Mouse (Mus musculus): Measurements from ENCODE around the gene Zcchc7. TPM values are rescaled to one million over a fixed set of nuclear protein-coding genes. Genes with fewer than 3 reads are reported as not detected.

The Zcchc7 gene
- polyA plus RNA-seq, 1 experiment from 2014 or later: 38.8 TPM

DNA sequence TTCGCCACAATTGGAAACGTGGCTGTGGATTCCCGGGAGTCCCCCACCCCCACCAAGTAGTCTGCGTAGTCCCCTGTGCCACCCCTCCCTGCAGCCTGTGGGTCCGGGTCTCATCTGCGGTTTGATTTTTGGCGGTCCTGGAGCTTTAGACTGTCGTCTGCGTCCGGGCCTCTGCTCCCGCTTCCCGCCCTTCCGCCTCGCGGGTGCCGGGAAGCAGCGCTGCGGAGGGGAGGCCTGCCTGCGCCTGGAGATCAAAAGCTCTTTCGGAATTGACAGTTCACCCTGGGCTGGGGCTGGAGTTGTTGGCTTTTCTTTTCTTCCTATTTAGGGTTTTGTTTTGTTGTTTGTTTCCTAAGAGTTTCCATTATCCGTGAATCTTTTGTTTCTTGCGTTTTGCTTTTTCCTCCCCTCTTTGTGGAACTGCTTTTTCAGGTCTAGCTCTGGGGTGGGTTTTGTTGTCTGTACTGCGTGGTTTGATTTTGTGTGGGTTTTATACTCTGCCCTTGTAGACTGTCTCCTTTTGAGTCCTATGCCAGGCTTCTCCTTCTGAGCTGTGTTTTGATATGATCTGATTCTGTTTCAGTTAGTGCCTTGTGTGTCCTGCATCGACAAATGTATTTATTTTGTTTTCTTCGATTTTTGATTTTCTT, 43.5 kb upstream of the Zcchc7 start:
- no peaks in the 10 kb centered on the region for H3K4me1 ChIP-seq (ENCODE audit: control insufficient read depth, insufficient read depth, low read length)
- H3K27ac ChIP-seq (ENCODE audit: low read length): no peak overlapping the region
- H3K4me2 ChIP-seq (ENCODE audit: low read depth, low read length): no peak overlapping the region
- 2% methylated on average over 25 of the region's 25 CpGs for WGBS
- peak overlapping the region; percentile 6; the same call in 1 of the 2 replicates for H3K4me3 ChIP-seq (replicated peaks; ENCODE audit: low read length)
- no peaks in the 10 kb centered on the region for H3K36me3 ChIP-seq (ENCODE audit: control insufficient read depth, insufficient read depth, low read length)
- ATAC-seq (ENCODE audit: insufficient read depth, low FRiP score): no peak
- no peaks in the 10 kb centered on the region for H3K9me3 ChIP-seq (replicated peaks; ENCODE audit: control insufficient read depth, low read length)
- no peak overlapping the region for H3K9ac ChIP-seq (ENCODE audit: low read length)
- H3K27me3 ChIP-seq (ENCODE audit: control insufficient read depth, insufficient read depth, low read length): peaks cover 85% of the 10 kb centered on the region

DNA sequence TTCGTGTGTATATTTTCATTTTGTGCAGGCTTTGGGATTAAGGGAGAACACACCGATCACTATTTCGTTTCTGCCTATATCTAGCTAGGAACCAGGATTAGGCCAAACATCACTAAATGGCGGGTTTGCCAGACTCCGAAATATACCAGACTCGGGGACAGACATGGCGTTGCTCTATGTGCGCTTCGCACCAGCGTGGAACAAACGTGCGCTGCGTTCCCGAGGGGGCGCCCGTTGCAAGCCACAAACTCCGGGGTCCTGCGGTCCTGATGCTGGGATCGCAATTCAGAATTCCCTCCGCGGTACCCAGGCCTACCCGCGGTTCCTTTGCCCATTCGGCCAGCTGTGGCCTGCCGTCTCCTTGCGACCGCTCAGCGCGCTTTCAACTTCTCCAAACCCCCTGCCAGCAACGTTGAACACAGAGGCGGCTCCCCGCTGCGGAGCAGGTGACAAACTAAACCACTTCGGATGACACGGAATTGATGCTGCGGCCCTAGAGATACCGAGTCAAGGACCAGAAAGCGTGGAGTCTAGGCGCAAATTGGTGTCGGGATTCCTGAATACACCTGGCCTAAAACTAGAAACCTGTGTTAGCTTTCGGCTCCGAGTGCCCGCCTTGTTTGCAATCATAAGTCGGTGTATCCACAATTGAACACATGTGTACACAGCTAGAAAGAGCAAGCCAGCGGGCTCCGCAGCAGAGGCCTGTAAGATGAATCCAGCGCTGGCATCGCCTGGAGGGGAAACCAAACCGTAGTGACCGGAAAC, 42.7 kb upstream of the Zcchc7 start:
- Histone ChIP-seq H3K36me3 (ENCODE audit: control insufficient read depth, insufficient read depth, low read length) (no peaks in the 10 kb centered on the region), H3K9ac (ENCODE audit: low read length) (no peak overlapping the region), H3K27me3 (ENCODE audit: control insufficient read depth, insufficient read depth, low read length) (peaks cover 86% of the 10 kb centered on the region), H3K4me3 (replicated peaks; ENCODE audit: low read length) (no peak overlapping the region), H3K4me2 (ENCODE audit: low read depth, low read length) (no peak overlapping the region), H3K27ac (ENCODE audit: low read length) (no peak overlapping the region), H3K4me1 (ENCODE audit: control insufficient read depth, insufficient read depth, low read length) (no peaks in the 10 kb centered on the region), H3K9me3 (replicated peaks; ENCODE audit: control insufficient read depth, low read length) (no peaks in the 10 kb centered on the region)
- ATAC-seq (ENCODE audit: insufficient read depth, low FRiP score): no peak
- WGBS: 2% methylated on average over 50 of the region's 50 CpGs

DNA sequence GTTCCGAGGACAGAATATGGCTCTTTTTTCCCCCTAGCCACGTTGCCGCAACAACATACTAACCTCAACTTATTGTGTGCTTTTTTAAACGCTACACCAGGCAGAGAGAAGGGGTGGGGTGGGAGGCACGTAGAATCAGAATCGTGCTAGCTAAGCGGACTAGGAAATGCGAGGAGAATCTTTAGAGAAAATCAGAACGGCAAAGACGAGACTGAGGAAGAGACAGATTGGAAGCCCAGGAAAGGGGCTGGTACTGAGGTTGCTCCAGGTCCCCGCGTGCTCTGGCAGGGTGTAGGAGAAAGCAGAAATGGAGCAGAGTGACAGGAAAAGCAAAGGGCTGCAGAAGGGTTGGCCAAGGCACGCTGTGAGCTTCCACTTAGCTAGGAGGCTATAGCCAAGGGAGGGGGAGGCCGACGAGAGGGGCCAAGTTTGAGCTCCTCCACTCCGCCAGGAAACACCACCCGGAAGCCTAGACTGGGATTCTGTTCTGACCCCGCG, 42.1 kb upstream of the Zcchc7 start:
- Histone ChIP-seq H3K4me2 (ENCODE audit: low read depth, low read length) (no peak overlapping the region), H3K4me3 (replicated peaks; ENCODE audit: low read length) (no peak overlapping the region), H3K36me3 (ENCODE audit: control insufficient read depth, insufficient read depth, low read length) (no peaks in the 10 kb centered on the region), H3K27me3 (ENCODE audit: control insufficient read depth, insufficient read depth, low read length) (peaks cover 86% of the 10 kb centered on the region), H3K9me3 (replicated peaks; ENCODE audit: control insufficient read depth, low read length) (no peaks in the 10 kb centered on the region), H3K27ac (ENCODE audit: low read length) (no peak overlapping the region), H3K4me1 (ENCODE audit: control insufficient read depth, insufficient read depth, low read length) (no peaks in the 10 kb centered on the region), H3K9ac (ENCODE audit: low read length) (no peak overlapping the region)
- no peak for ATAC-seq (ENCODE audit: insufficient read depth, low FRiP score)
- WGBS: 1% methylated on average over 19 of the region's 19 CpGs

DNA sequence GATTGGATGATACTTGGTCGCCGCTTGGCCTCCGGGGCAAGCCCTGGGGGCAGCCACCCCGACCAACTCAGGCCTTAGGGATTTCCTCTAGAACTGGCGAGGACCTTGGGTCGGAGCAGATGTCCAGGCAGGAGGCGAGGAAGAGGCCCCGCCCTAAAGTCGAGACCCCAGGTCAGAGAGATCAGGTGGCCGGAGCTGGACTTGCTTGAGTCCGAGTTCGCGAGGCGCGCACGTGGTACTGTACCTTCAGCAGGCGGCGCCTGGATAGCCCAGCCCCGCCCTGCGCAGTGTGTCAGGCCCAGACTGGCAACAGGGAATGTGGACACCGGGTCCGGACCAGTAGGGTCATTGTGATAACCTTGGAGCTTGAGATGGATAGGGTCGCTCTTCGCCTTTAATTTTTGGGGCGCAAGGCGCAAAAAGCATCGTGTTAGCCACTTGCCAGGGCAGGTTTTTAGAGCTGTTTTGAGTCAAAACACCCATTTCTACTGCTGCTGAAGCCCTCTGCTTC, 41.5 kb upstream of the Zcchc7 start:
- Histone ChIP-seq H3K9ac (ENCODE audit: low read length) (no peak overlapping the region), H3K4me1 (ENCODE audit: control insufficient read depth, insufficient read depth, low read length) (no peaks in the 10 kb centered on the region), H3K36me3 (ENCODE audit: control insufficient read depth, insufficient read depth, low read length) (no peaks in the 10 kb centered on the region), H3K4me3 (replicated peaks; ENCODE audit: low read length) (no peak overlapping the region), H3K27me3 (ENCODE audit: control insufficient read depth, insufficient read depth, low read length) (peaks cover 81% of the 10 kb centered on the region), H3K27ac (ENCODE audit: low read length) (no peak overlapping the region), H3K4me2 (ENCODE audit: low read depth, low read length) (no peak overlapping the region), H3K9me3 (replicated peaks; ENCODE audit: control insufficient read depth, low read length) (no peaks in the 10 kb centered on the region)
- 2% methylated on average over 27 of the region's 27 CpGs for WGBS
- no peak; the same call in 1 of the 2 replicates for ATAC-seq (ENCODE audit: insufficient read depth, low FRiP score)

DNA sequence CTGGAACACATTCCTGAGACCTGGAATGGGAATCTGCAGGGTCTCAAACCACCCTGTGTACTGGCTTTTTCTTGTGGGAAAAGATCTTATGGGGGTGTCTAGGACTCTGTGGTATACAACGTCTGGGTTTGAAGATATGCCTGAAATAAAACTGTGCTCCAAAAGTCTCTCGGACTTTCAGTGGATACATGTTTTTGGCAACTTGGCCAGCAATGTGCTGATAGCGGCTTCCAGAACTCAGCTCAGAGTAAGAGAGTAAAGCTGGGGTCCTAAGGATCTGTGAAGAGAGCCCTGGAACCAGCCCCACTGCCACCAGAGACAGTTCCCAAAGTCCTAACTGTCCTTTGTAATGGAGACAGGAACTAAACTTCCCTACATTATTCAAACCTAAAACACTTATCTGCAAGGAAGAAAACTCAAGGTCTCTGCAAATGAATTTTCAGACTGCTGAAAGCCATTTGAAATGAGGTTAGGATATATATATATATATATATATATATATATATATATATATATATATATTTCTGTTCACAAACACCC, 40.0 kb upstream of the Zcchc7 start:
- WGBS: 10% methylated on average over 3 of the region's 3 CpGs
- no peaks in the 10 kb centered on the region for H3K36me3 ChIP-seq (ENCODE audit: control insufficient read depth, insufficient read depth, low read length)
- H3K4me1 ChIP-seq (ENCODE audit: control insufficient read depth, insufficient read depth, low read length): no peaks in the 10 kb centered on the region
- no peaks in the 10 kb centered on the region for H3K9me3 ChIP-seq (replicated peaks; ENCODE audit: control insufficient read depth, low read length)
- peaks cover 74% of the 10 kb centered on the region for H3K27me3 ChIP-seq (ENCODE audit: control insufficient read depth, insufficient read depth, low read length)
- ATAC-seq (ENCODE audit: insufficient read depth, low FRiP score): no peak
- no peak overlapping the region for H3K4me2 ChIP-seq (ENCODE audit: low read depth, low read length)
- H3K4me3 ChIP-seq (replicated peaks; ENCODE audit: low read length): no peak overlapping the region
- H3K9ac ChIP-seq (ENCODE audit: low read length): no peak overlapping the region
- no peak overlapping the region for H3K27ac ChIP-seq (ENCODE audit: low read length)

DNA sequence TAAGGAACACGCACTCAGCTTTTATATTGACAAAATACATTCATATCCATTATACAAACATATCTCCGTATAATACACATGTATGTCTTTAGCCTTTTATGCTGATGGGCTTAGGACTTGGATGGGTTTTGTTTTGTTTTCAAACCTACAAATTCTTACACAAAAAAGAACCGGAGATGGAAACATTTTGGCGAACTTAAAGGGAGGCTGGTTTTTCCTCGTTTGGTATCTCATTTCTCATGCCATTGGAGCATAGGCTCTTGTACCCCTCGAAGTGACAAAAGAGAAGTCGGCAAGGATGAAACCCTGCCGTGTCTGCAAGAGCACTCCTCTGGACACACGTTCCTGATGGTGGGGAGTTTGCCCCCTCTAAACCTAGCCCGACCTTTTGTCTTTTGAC, 39.3 kb upstream of the Zcchc7 start:
- Histone ChIP-seq H3K27ac (ENCODE audit: low read length) (no peak overlapping the region), H3K4me1 (ENCODE audit: control insufficient read depth, insufficient read depth, low read length) (no peaks in the 10 kb centered on the region), H3K9ac (ENCODE audit: low read length) (no peak overlapping the region), H3K9me3 (replicated peaks; ENCODE audit: control insufficient read depth, low read length) (no peaks in the 10 kb centered on the region), H3K27me3 (ENCODE audit: control insufficient read depth, insufficient read depth, low read length) (peaks cover 67% of the 10 kb centered on the region), H3K4me3 (replicated peaks; ENCODE audit: low read length) (no peak overlapping the region), H3K36me3 (ENCODE audit: control insufficient read depth, insufficient read depth, low read length) (no peaks in the 10 kb centered on the region), H3K4me2 (ENCODE audit: low read depth, low read length) (no peak overlapping the region)
- 6% methylated on average over 10 of the region's 10 CpGs for WGBS
- no peak for ATAC-seq (ENCODE audit: insufficient read depth, low FRiP score)

DNA sequence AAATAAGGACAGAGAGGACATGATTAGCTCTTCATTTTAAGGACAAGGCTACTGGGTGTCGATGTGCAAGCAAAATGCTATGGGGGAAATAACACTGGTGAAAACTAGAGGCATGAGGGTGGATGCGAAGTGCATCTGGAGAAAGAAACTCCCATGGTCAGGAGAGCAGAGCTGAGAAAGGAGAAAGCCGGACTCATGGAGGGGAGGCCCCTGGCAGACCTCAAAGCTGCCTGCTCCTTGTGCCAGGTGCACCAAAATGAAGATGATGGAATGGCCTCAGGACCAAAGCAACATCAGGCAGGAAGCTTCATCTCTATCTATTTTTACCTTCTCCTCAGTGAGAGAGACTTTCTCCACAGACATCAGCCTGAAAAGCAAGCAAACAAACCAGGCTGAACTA, 38.0 kb upstream of the Zcchc7 start:
- WGBS: 66% methylated on average over 3 of the region's 3 CpGs
- Histone ChIP-seq H3K27me3 (ENCODE audit: control insufficient read depth, insufficient read depth, low read length) (peaks cover 56% of the 10 kb centered on the region), H3K9me3 (replicated peaks; ENCODE audit: control insufficient read depth, low read length) (no peaks in the 10 kb centered on the region), H3K9ac (ENCODE audit: low read length) (no peak overlapping the region), H3K36me3 (ENCODE audit: control insufficient read depth, insufficient read depth, low read length) (no peaks in the 10 kb centered on the region), H3K27ac (ENCODE audit: low read length) (no peak overlapping the region), H3K4me2 (ENCODE audit: low read depth, low read length) (no peak overlapping the region), H3K4me1 (ENCODE audit: control insufficient read depth, insufficient read depth, low read length) (no peaks in the 10 kb centered on the region), H3K4me3 (replicated peaks; ENCODE audit: low read length) (no peak overlapping the region)
- no peak for ATAC-seq (ENCODE audit: insufficient read depth, low FRiP score)

DNA sequence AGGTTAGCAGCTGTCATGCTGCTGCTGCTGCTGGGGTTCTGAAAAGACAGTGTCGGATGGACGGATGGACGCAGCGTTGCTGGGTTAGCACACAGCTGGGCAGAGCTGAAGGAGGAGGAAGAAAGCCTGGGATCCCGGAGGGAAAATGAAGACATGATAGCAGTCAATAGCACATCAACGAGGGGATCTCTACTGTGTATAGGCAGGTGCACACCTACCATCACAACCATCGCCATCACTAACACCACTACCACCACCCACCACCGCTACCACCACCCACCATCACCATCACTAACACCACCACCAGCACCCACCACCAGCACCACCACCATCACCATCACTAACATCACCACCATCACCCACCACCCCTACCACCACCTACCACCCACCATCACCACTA, 35.6 kb upstream of the Zcchc7 start:
- H3K4me2 ChIP-seq (ENCODE audit: low read depth, low read length): no peak overlapping the region
- no peak overlapping the region for H3K4me3 ChIP-seq (replicated peaks; ENCODE audit: low read length)
- H3K27ac ChIP-seq (ENCODE audit: low read length): no peak overlapping the region
- WGBS: 89% methylated on average over 8 of the region's 8 CpGs
- H3K27me3 ChIP-seq (ENCODE audit: control insufficient read depth, insufficient read depth, low read length): peaks cover 33% of the 10 kb centered on the region
- no peaks in the 10 kb centered on the region for H3K36me3 ChIP-seq (ENCODE audit: control insufficient read depth, insufficient read depth, low read length)
- no peaks in the 10 kb centered on the region for H3K4me1 ChIP-seq (ENCODE audit: control insufficient read depth, insufficient read depth, low read length)
- H3K9me3 ChIP-seq (replicated peaks; ENCODE audit: control insufficient read depth, low read length): no peaks in the 10 kb centered on the region
- H3K9ac ChIP-seq (ENCODE audit: low read length): no peak overlapping the region
- ATAC-seq (ENCODE audit: insufficient read depth, low FRiP score): no peak

DNA sequence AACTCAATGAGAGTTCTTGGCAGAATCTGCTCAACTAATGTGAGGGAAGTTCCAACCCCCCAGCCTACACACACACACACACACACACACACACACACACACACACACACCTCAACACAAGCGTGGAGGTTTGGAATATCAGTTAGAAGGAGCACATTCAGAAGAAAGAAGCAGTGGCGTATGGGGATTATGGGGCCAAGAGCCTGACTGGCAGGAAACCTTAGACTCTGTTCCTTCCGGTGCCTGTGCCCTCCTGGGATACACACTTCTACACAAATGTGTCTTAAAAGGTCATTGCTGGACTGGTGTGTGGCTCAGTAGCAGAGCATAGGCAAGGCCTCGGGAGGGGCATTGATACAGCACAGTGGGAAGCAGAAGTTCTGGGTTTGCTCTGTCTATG, 34.4 kb upstream of the Zcchc7 start:
- ATAC-seq (ENCODE audit: insufficient read depth, low FRiP score): no peak
- peaks cover 27% of the 10 kb centered on the region for H3K27me3 ChIP-seq (ENCODE audit: control insufficient read depth, insufficient read depth, low read length)
- H3K4me3 ChIP-seq (replicated peaks; ENCODE audit: low read length): no peak overlapping the region
- no peak overlapping the region for H3K9ac ChIP-seq (ENCODE audit: low read length)
- H3K9me3 ChIP-seq (replicated peaks; ENCODE audit: control insufficient read depth, low read length): no peaks in the 10 kb centered on the region
- no peaks in the 10 kb centered on the region for H3K4me1 ChIP-seq (ENCODE audit: control insufficient read depth, insufficient read depth, low read length)
- H3K36me3 ChIP-seq (ENCODE audit: control insufficient read depth, insufficient read depth, low read length): no peaks in the 10 kb centered on the region
- H3K4me2 ChIP-seq (ENCODE audit: low read depth, low read length): no peak overlapping the region
- H3K27ac ChIP-seq (ENCODE audit: low read length): no peak overlapping the region
- 81% methylated on average over 4 of the region's 4 CpGs for WGBS
